Mouse (Mus musculus) midbrain, embryonic 12.5 days (tissue): ENCODE measurements around the gene Dysf. TPM values are rescaled to one million over a fixed set of nuclear protein-coding genes. Genes with fewer than 3 reads are reported as not detected.

ENCODE experiments used
- ATAC-seq: fragments of 200-750 bp; cut with Nextera tagmentation; 2 replicates; pipeline ENCODE4 v1.8.0; 2017; ENCODE audit warnings: low read depth, moderate TSS enrichment, moderate library complexity; ENCODE audit not compliant: low FRiP score
- H3K27ac ChIP-seq: fragments of 300-500 bp; sonication (generic); replicated peaks from 2 replicates; pipeline ENCODE4 v1.5.1; 2016; ENCODE audit warnings: mild to moderate bottlenecking
- H3K27me3 ChIP-seq: fragments of 300-500 bp; sonication (generic); 2 replicates; pipeline ENCODE4 v1.6.1; 2016; ENCODE audit warnings: mild to moderate bottlenecking
- H3K36me3 ChIP-seq: fragments of 300-500 bp; sonication (generic); 2 replicates; pipeline ENCODE4 v1.6.1; 2016
- H3K4me1 ChIP-seq: fragments of 300-500 bp; sonication (generic); 2 replicates; pipeline ENCODE4 v1.6.1; 2016
- H3K4me2 ChIP-seq: fragments of 300-500 bp; sonication (generic); replicated peaks from 2 replicates; pipeline ENCODE4 v1.6.1; 2016; ENCODE audit warnings: mild to moderate bottlenecking, moderate library complexity
- H3K4me3 ChIP-seq: fragments of 300-500 bp; sonication (generic); 2 replicates; pipeline ENCODE4 v1.5.1; 2016; ENCODE audit warnings: mild to moderate bottlenecking
- H3K9ac ChIP-seq: fragments of 300-500 bp; sonication (generic); replicated peaks from 2 replicates; pipeline ENCODE4 v1.6.1; 2016; ENCODE audit warnings: mild to moderate bottlenecking, moderate library complexity
- H3K9me3 ChIP-seq: fragments of 300-500 bp; sonication (generic); 2 replicates; pipeline ENCODE4 v1.6.1; 2016; ENCODE audit warnings: mild to moderate bottlenecking
- WGBS: fragments of 180-500 bp; shearing (Covaris S2); methylation state at CpG from one replicate; pipeline ENCODE4 v1.1.7; 2016; 5-methylcytosine and 5-hydroxymethylcytosine counted together
- polyA plus RNA-seq: library from polyadenylated mRNA; unstranded; fragments of >200 nt; fragmentation: Nextera tagmentation; extraction: Ambion mirVana; gene quantifications from 2 replicates; pipeline ENCODE4 v1.2.1, GENCODE M21; 2016

Gene Dysf
- polyA plus RNA-seq, 1 experiment from 2014 or later = 3.8 TPM

DNA sequence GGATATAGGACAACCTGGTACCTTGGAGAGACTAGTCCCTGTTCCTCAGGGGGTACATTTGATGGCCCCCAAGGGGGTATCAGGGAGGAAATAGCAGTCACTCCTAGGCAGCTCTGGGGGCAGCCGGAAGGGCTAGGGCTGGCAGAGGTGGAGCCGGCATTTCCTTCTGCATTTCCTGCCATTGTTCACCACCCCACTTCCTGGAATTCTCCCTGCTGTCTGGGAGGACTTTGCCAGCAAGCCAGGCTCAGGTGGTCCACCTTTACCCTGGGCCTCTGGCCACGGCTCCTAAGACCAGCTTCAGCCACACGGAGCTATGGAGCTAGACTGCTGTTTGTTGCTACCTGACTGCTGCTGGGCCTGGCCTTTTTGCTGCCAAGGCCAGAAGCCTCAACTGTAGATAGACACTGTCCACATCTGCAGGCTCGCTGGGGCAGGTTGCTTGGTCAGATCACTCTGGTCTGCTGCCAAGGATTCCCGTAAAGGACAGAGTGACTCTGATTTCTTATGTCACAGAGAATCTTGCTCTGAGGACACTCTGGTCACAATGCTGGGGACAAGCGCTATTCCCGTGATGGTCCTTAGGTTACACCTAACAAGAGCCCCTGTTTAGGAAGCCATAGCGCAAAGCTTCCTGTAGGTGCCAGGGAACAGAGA lies 45.6 kb downstream of the Dysf start:
- Histone ChIP-seq H3K9ac (no peak overlapping the region), H3K27ac (no peak overlapping the region), H3K27me3 (no peaks in the 10 kb centered on the region), H3K4me2 (no peak overlapping the region), H3K9me3 (no peaks in the 10 kb centered on the region), H3K36me3 (no peaks in the 10 kb centered on the region), H3K4me3 (no peak overlapping the region), H3K4me1 (0 out of 2 replicates have a peak, but pooled peaks cover 4% of the 10 kb centered on the region)
- 84% methylated on average over 9 of the region's 9 CpGs for WGBS
- no peak for ATAC-seq

DNA sequence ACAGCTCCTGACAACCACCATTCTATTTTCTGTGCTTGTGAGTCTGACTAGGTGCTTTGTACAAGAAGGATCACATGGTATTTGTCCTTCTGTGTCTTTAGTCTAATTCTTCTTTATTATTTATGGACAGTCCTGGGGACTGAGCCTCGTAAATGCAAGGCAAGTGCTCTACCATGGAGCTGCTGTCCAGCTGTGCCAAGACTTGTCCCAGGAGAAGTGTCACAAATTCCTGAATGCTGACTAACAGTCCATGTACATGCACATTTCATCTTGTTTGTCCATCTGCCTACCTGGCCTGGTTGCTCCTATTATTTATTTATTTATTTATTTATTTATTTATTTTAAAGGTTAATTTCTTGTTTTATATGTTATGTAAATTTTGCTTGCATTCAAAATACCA lies 47.2 kb downstream of the Dysf start:
- Histone ChIP-seq H3K27me3 (no peaks in the 10 kb centered on the region), H3K9ac (no peak overlapping the region), H3K36me3 (no peaks in the 10 kb centered on the region), H3K9me3 (no peaks in the 10 kb centered on the region), H3K4me2 (no peak overlapping the region), H3K4me3 (no peak overlapping the region), H3K27ac (no peak overlapping the region), H3K4me1 (0 out of 2 replicates have a peak, but pooled peaks cover 4% of the 10 kb centered on the region)
- 71% methylated on average over 1 of the region's 1 CpGs for WGBS
- ATAC-seq = no peak

DNA sequence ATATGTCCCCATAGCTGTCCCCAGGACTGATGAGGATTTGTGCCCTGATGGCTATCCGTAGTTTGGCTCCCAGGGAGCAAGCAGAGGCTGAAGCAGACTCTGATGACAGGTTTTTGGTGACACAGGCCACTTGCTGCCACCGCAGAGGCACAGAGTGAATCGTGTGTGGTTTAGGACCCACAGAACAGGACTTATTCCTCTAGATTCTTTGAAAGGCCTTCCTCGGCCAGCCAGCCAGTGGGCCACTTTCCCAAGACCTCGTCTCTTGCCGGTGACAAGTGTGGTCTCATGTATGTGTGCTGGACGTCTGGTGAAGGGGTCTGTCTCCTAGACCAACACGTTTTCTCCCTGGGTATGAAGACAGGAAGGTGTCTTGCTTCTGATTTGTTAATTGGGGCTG lies 48.8 kb downstream of the Dysf start:
- Histone ChIP-seq H3K4me2 (no peak overlapping the region), H3K27ac (no peak overlapping the region), H3K9me3 (no peaks in the 10 kb centered on the region), H3K9ac (no peak overlapping the region), H3K27me3 (no peaks in the 10 kb centered on the region), H3K4me3 (no peak overlapping the region), H3K36me3 (no peaks in the 10 kb centered on the region), H3K4me1 (no peaks in the 10 kb centered on the region)
- ATAC-seq = no peak
- WGBS = 88% methylated on average over 8 of the region's 8 CpGs

DNA sequence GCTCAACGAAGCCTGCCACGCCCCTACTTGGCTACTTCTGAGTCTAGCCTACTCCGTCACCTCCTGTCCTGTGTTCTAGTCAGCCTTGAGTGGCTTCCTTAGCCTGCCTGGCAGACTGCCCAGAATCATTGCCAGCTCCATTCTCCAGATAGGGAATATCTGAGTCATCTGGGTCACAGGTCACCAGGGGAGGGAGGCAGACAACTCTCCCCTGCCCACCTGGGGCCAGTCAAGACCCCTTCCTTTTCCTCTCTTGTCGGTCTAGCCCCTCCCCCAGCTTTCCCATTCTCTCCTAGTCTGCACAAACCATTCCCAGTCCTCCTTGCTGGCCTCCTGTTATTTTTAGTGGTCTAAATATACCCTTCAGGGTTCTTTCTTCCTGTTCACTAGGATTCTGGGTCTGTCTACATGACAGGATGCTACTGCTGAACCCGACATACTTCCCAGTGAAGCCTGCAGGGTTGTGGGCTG lies 50.3 kb downstream of the Dysf start:
- H3K9me3 ChIP-seq = no peaks in the 10 kb centered on the region
- ATAC-seq = no peak
- no peaks in the 10 kb centered on the region for H3K36me3 ChIP-seq
- no peak overlapping the region for H3K4me2 ChIP-seq
- no peak overlapping the region for H3K9ac ChIP-seq
- H3K27ac ChIP-seq = no peak overlapping the region
- no peaks in the 10 kb centered on the region for H3K4me1 ChIP-seq
- H3K4me3 ChIP-seq = no peak overlapping the region
- 76% methylated on average over 5 of the region's 5 CpGs for WGBS
- H3K27me3 ChIP-seq = no peaks in the 10 kb centered on the region

DNA sequence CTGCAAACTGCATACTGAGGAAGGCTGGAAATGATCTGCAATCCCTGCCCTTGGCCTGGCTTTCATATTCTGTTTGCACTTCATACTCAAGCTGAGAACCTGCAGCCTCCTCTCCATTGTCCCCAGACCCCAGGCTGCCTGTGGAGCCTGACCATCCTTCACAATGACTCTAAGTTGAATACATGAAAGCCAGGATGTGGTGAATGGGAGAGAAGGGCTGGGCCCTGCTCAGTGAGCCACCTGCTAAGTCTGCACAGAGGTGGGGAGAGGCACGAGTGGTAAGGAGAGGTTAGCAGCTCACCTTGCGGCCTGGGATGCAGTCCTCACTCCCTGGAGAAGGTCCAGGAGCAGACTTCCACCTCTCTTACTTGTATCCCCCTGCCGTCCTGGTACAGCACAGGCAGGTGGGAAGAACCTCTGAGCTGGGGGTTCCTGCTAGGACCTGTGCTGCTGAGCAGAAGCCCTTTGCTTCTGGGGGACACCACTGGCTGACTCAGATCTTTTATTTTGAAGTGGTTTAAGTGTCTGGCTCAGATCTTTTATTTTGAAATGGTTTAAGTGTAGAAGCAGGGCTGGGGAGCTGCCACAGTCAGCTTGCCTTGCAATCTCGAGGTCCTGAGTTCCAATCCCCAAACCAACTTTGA lies 51.5 kb downstream of the Dysf start:
- Histone ChIP-seq H3K4me1 (no peaks in the 10 kb centered on the region), H3K27ac (no peak overlapping the region), H3K9ac (no peak overlapping the region), H3K36me3 (no peaks in the 10 kb centered on the region), H3K4me3 (no peak overlapping the region), H3K9me3 (no peaks in the 10 kb centered on the region), H3K27me3 (no peaks in the 10 kb centered on the region), H3K4me2 (no peak overlapping the region)
- no peak for ATAC-seq
- WGBS = 53% methylated on average over 4 of the region's 4 CpGs

DNA sequence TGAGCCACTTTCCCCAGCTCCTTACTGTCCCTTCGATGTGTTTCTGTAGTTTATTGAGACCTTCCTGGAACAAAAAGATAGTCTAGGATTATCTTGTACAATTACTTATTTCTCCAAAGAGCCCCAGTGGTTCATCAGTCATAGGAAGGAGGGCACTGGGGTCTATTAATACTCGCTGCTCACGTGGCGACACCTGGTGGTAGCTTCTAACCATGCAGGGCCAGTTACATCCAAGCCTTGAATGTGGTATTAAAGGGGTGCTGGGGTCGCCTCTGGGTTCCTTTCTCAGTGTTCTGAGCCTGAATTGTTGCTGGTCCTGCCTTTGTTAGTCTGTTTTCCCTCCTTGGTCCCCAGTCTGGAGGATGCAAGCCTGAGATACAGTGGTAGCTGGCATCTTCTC lies 52.9 kb downstream of the Dysf start:
- Histone ChIP-seq H3K9ac (no peak overlapping the region), H3K4me1 (no peaks in the 10 kb centered on the region), H3K36me3 (no peaks in the 10 kb centered on the region), H3K4me3 (no peak overlapping the region), H3K9me3 (no peaks in the 10 kb centered on the region), H3K4me2 (no peak overlapping the region), H3K27me3 (no peaks in the 10 kb centered on the region), H3K27ac (no peak overlapping the region)
- ATAC-seq = peak; percentile 16; the same call in 1 of the 2 replicates
- 4% methylated on average over 5 of the region's 5 CpGs for WGBS

DNA sequence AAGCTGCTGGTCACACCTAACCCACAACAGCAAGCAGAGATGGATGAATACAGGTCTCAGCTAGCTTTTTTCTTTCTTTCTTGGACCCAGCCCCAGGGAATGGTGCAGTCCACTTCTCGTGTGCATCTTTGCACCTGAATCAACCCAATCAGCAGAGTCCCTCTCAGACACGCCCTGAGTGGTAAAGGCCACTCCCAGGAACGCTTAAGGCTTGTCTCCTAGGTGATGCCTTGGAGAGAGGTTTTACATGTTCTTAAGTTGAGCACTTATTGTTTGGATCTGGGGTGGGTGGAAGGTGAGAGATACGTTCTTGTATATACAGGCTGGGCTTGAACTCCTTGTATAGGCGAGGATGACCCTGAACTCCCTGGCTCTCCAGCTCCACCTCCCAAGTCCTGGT lies 54.2 kb downstream of the Dysf start:
- 79% methylated on average over 5 of the region's 5 CpGs for WGBS

DNA sequence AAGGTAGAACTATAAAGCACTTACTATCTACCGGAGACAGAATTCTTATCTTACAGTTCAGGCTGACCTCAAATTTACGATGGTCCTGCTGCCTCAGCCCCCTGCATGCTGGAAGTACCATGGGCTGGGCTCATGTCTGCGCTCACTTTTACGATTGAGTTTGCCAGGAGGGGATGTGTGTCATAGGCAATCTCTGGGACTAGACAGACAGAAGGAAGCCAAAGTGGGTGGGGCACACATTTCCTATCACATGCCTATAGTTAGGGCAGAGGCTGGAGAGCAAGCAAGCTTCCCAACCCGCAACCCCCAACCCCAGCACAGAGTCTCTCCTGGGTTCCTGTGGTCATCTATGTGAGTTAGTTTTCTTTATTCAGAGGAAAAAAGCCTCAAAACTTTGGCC lies 59.8 kb downstream of the Dysf start:
- no peaks in the 10 kb centered on the region for H3K36me3 ChIP-seq
- H3K4me2 ChIP-seq = no peak overlapping the region
- WGBS = 89% methylated on average over 5 of the region's 5 CpGs
- no peaks in the 10 kb centered on the region for H3K27me3 ChIP-seq
- no peak overlapping the region for H3K4me3 ChIP-seq
- H3K9ac ChIP-seq = no peak overlapping the region
- no peaks in the 10 kb centered on the region for H3K4me1 ChIP-seq
- ATAC-seq = no peak
- no peak overlapping the region for H3K27ac ChIP-seq
- no peaks in the 10 kb centered on the region for H3K9me3 ChIP-seq

More for the DNA sequence above, 54.2 kb downstream of the Dysf start:
- Histone ChIP-seq H3K4me3 (no peak overlapping the region), H3K27me3 (no peaks in the 10 kb centered on the region), H3K4me1 (no peaks in the 10 kb centered on the region), H3K36me3 (no peaks in the 10 kb centered on the region), H3K9me3 (no peaks in the 10 kb centered on the region), H3K4me2 (no peak overlapping the region), H3K27ac (no peak overlapping the region), H3K9ac (no peak overlapping the region)
- ATAC-seq = no peak

DNA sequence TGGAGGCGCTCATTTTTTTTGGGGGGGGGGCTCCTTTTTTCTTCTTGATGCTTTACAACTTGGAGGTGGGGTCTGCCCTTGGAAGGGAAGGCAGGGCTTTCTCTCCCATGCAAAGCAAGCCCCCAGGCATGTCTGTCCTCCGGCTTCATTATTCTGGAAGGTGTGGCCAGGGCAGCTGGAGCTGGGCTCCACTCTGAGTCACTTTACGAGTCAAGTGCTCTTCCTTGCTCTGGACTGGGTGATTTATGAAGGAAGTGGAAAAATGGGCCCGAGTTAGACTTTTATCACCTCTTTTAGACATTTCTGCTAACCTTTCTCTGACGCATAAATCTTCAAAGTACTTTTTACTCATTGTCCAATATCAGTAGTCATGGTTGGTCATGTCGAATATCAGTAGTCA lies 61.9 kb downstream of the Dysf start:
- no peaks in the 10 kb centered on the region for H3K9me3 ChIP-seq
- no peak overlapping the region for H3K4me2 ChIP-seq
- H3K36me3 ChIP-seq = no peaks in the 10 kb centered on the region
- no peak overlapping the region for H3K9ac ChIP-seq
- no peak overlapping the region for H3K4me3 ChIP-seq
- ATAC-seq = no peak
- 94% methylated on average over 6 of the region's 6 CpGs for WGBS
- no peaks in the 10 kb centered on the region for H3K27me3 ChIP-seq
- H3K27ac ChIP-seq = no peak overlapping the region
- no peaks in the 10 kb centered on the region for H3K4me1 ChIP-seq

DNA sequence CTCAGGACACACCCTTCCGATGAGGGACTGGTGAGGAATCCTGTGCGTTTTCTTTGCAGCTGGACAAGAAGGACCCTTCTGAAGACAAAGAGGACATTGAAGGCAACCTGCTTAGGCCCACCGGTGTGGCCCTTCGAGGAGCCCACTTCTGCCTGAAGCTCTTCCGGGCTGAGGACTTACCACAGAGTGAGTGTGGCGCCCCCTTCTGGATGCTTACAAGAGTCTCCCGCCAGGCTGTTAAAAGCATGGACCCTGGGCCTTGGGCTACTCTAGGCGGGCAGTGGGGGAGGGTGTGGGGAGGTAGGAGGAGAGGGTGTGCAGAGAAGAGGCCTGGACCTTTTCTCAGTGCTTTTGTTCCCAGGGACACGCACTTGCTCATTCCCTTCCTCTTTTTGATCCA lies 64.2 kb downstream of the Dysf start:
- Histone ChIP-seq H3K27me3 (no peaks in the 10 kb centered on the region), H3K4me3 (no peak overlapping the region), H3K4me2 (no peak overlapping the region), H3K36me3 (no peaks in the 10 kb centered on the region), H3K9me3 (no peaks in the 10 kb centered on the region), H3K4me1 (no peaks in the 10 kb centered on the region), H3K27ac (no peak overlapping the region), H3K9ac (no peak overlapping the region)
- WGBS = 69% methylated on average over 9 of the region's 9 CpGs
- no peak for ATAC-seq

DNA sequence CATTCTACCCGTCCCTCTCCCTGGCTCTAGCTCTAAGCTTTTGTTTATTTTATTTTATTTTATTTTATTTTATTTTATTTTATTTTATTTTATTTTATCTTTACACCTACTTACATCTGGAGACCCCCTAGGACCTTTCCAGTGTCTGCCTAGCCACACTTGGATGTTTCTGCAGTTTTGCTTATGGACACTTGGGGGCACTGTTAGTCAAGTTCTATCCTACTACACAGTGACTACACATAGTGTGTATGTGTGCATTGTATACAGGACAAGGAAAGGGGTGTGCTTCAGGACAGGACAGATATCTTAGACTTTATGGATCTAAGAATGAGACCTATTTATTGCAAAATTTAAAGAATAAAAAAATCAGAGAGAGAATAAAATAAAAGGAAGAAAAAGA lies 69.8 kb downstream of the Dysf start:
- Histone ChIP-seq H3K9ac (no peak overlapping the region), H3K27ac (no peak overlapping the region), H3K27me3 (no peaks in the 10 kb centered on the region), H3K9me3 (no peaks in the 10 kb centered on the region), H3K36me3 (no peaks in the 10 kb centered on the region), H3K4me3 (no peak overlapping the region), H3K4me1 (no peaks in the 10 kb centered on the region), H3K4me2 (no peak overlapping the region)
- ATAC-seq = no peak
- WGBS = 31% methylated on average over 1 of the region's 1 CpGs

DNA sequence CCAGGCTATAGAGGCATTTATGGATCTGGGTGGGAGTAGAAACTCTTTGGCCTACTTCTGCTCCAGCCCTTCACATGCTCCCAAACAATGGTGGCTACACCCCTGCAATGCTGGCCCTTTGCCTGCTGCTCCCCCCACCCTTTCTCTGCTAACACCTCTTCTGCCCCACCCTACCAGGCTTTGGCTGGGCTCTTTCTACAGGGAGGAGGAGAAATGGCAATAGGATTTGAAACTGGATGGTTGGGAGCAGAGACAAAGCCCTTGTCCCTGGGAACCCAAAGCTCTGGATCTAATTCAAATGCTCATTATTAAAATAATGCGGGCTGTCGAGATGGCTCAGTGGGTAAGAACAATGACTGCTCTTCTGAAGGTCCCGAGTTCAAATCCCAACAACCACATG lies 72.2 kb downstream of the Dysf start:
- no peaks in the 10 kb centered on the region for H3K27me3 ChIP-seq
- no peaks in the 10 kb centered on the region for H3K9me3 ChIP-seq
- no peak overlapping the region for H3K27ac ChIP-seq
- no peaks in the 10 kb centered on the region for H3K4me1 ChIP-seq
- ATAC-seq = no peak
- H3K4me3 ChIP-seq = no peak overlapping the region
- H3K4me2 ChIP-seq = no peak overlapping the region
- 74% methylated on average over 3 of the region's 3 CpGs for WGBS
- no peak overlapping the region for H3K9ac ChIP-seq
- H3K36me3 ChIP-seq = no peaks in the 10 kb centered on the region

DNA sequence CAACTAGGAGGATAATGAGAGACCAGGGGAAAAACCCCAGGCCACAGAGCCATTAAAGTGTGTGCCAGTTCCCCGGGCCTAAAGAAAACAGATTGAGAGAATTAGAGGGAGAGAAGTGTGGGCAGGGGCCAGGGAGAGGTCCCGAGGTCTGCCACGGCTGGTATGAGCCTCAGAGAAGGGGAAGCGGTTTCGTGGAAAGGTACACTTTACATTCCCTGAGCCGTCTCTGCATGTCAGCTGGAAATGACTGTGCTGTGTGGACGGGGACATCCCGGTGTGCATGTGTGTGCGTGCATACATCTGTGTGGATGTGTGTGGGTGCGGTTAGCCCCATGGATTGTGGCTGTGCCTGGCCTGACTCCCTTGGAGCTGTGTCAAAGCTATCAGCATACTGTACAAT lies 76.4 kb downstream of the Dysf start:
- no peak overlapping the region for H3K4me2 ChIP-seq
- H3K4me3 ChIP-seq = no peak overlapping the region
- no peak overlapping the region for H3K9ac ChIP-seq
- H3K36me3 ChIP-seq = no peaks in the 10 kb centered on the region
- H3K9me3 ChIP-seq = no peaks in the 10 kb centered on the region
- H3K27ac ChIP-seq = no peak overlapping the region
- no peaks in the 10 kb centered on the region for H3K4me1 ChIP-seq
- 83% methylated on average over 10 of the region's 10 CpGs for WGBS
- no peak for ATAC-seq
- no peaks in the 10 kb centered on the region for H3K27me3 ChIP-seq
